Mouse (Mus musculus) yolk sac, embryonic 10.5 days (tissue): ENCODE results near the gene Cdk8.

Experiments used
- DNase-seq: peaks from one replicate; pipeline ENCODE4 v3.0.0-alpha.2; 2017; ENCODE audit warnings: low spot score

The Cdk8 gene

GRCm38 (mm10) chr5:146232816-146233215, 1.8 kb downstream of the Cdk8 start:
- DNase-seq, result no peak

- DNase-seq, result no peak
Measured at GRCm38 (mm10) chr5:146234336-146234735, 3.3 kb downstream of the Cdk8 start.

GRCm38 (mm10) chr5:146238274-146238673, 7.2 kb downstream of the Cdk8 start:
- DNase-seq, result no peak

GRCm38 (mm10) chr5:146240771-146241170, 9.7 kb downstream of the Cdk8 start:
- no peak for DNase-seq

GRCm38 (mm10) chr5:146241202-146241601, 10.2 kb downstream of the Cdk8 start:
- no peak for DNase-seq

GRCm38 (mm10) chr5:146245193-146245592, 14.2 kb downstream of the Cdk8 start:
- no peak for DNase-seq

GRCm38 (mm10) chr5:146245646-146246370, 14.8 kb downstream of the Cdk8 start:
- DNase-seq, result no peak

GRCm38 (mm10) chr5:146246386-146246785, 15.4 kb downstream of the Cdk8 start:
- no peak for DNase-seq

GRCm38 (mm10) chr5:146247709-146248108, 16.7 kb downstream of the Cdk8 start:
- DNase-seq, result no peak

GRCm38 (mm10) chr5:146248746-146249145, 17.7 kb downstream of the Cdk8 start:
- peak; percentile 35 for DNase-seq

- DNase-seq, result no peak
Measured at GRCm38 (mm10) chr5:146250369-146251075, 19.5 kb downstream of the Cdk8 start.

- DNase-seq, result no peak
Measured at GRCm38 (mm10) chr5:146251663-146252429, 20.8 kb downstream of the Cdk8 start.

GRCm38 (mm10) chr5:146253644-146254043, 22.6 kb downstream of the Cdk8 start:
- no peak for DNase-seq

- DNase-seq, result peak; percentile 43
Measured at GRCm38 (mm10) chr5:146260003-146260402, 29.0 kb downstream of the Cdk8 start.

GRCm38 (mm10) chr5:146265934-146266591, 35.0 kb downstream of the Cdk8 start:
- DNase-seq, result no peak

GRCm38 (mm10) chr5:146267776-146268175, 36.7 kb downstream of the Cdk8 start:
- no peak for DNase-seq

GRCm38 (mm10) chr5:146270593-146270992, 39.6 kb downstream of the Cdk8 start:
- peak; percentile 42 for DNase-seq

GRCm38 (mm10) chr5:146271662-146272061, 40.6 kb downstream of the Cdk8 start:
- DNase-seq, result no peak

GRCm38 (mm10) chr5:146273096-146273495, 42.1 kb downstream of the Cdk8 start:
- no peak for DNase-seq

- no peak for DNase-seq
Measured at GRCm38 (mm10) chr5:146274420-146275045, 43.5 kb downstream of the Cdk8 start.

- no peak for DNase-seq
Measured at GRCm38 (mm10) chr5:146277513-146277912, 46.5 kb downstream of the Cdk8 start.

- DNase-seq, result no peak
Measured at GRCm38 (mm10) chr5:146280012-146280411, 49.0 kb downstream of the Cdk8 start.
